8 mouse cellular contexts compared by ENCODE assay signal in the genomic region with DNA sequence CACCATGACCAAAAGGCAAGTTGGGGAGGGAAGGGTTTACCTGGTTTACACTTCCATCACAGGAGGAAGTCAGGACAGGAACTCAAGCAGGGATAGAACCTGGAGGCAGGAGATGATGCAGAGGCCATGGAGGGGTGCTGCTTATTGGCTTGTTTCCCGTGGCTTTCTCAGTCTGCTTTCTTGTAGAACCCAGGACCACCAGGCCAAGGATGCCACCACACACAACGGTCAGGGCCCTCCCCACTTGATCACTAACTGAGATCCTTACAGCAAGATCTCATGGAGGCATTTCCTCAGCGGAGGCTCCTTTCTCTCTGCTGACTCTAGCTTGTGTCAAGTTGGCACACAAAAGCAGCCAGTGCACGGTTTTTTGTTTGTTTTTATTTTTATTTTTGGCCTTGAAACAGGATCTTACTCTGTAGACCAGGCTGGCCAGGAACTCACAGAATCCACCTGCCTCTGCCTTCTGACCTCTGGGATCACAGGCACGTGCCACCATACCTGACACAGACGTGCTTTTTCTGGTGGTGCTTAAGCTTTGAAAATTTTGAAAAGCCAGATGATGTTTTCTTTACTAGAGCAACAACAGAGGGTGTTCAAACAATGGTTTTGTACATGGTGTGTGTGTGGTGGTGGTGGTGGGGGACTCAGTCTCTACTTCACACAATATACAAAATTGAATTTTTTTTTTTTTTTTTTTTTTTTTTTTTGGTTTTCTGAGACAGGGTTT. TPM values are rescaled to one million over a fixed set of nuclear protein-coding genes. Genes with fewer than 3 reads are reported as not detected.
DNase-seq lines count a peak whose midpoint lies in the region; ATAC-seq and TF ChIP-seq lines count a peak whose summit lies in the region.

A gene (minus strand): TSS at position 375 of the 730 bp plus-strand sequence.

- peaks cover 7% of the 10 kb centered on the region for H3K4me1 ChIP-seq in ES-Bruce4 (ENCODE audit: control insufficient read depth, insufficient read depth, low read length)
- peaks cover 17% of the 10 kb centered on the region for H3K4me1 ChIP-seq in stomach, embryonic 15.5 days
- H3K4me1 ChIP-seq in thymus, adult 2 months (replicated peaks; ENCODE audit: control insufficient read depth, insufficient read depth, low read length) = peaks cover 3% of the 10 kb centered on the region; the same call in 1 of the 2 replicates

- H3K9me3 ChIP-seq in ES-Bruce4 (replicated peaks; ENCODE audit: control insufficient read depth, insufficient read depth, low read length, poor library complexity, severe bottlenecking) = no peaks in the 10 kb centered on the region
- no peaks in the 10 kb centered on the region for H3K9me3 ChIP-seq in stomach, embryonic 15.5 days

- ATAC-seq in stomach, embryonic 15.5 days (ENCODE audit: insufficient read depth, low FRiP score, low read depth) = no peak

- no peaks in the 10 kb centered on the region; the same call in 1 of the 2 replicates for H3K27me3 ChIP-seq in ES-Bruce4 (ENCODE audit: control insufficient read depth, insufficient read depth, low read length, poor library complexity, severe bottlenecking)
- no peaks in the 10 kb centered on the region for H3K27me3 ChIP-seq in stomach, embryonic 15.5 days (replicated peaks)
- H3K27me3 ChIP-seq in thymus, adult 2 months (ENCODE audit: control insufficient read depth, insufficient read depth, low read length) = peaks cover 2% of the 10 kb centered on the region; the same call in 1 of the 2 replicates

- intact Hi-C loops in left cerebral cortex, postnatal 36 days (cut with DNase I) = no loop called here

- no peak for DNase-seq in frontal cortex, adult 2 months (ENCODE audit: extremely low spot score in 1 of 2, low spot score in 1 of 2)
- DNase-seq in frontal cortex, postnatal 10 days (ENCODE audit: low spot score in 2 of 2) = no peak
- DNase-seq in gastrocnemius, adult 18-20 months (ENCODE audit: low spot score) = no peak
- DNase-seq in left cerebral cortex, postnatal 36 days (ENCODE audit: low spot score in 2 of 2) = no peak
- DNase-seq in right cerebral cortex, adult 2 months (ENCODE audit: low spot score in 2 of 2) = no peak
- DNase-seq in thymus, adult 2 months = no peak

- H3K4me3 ChIP-seq in ES-Bruce4 (ENCODE audit: low read depth, low read length) = peak within 1 kb of the TSS; percentile 80
- H3K4me3 ChIP-seq in stomach, embryonic 15.5 days (replicated peaks) = peak within 1 kb of the TSS; percentile 68
- H3K4me3 ChIP-seq in thymus, adult 2 months (ENCODE audit: control insufficient read depth, insufficient read depth, low read length) = no peak within 1 kb of the TSS

- no peak for TF ChIP-seq EP300 in ES-Bruce4 (IDR thresholded peaks at IDR 0.05; ENCODE audit: insufficient read depth, low read depth, low read length)

- TF ChIP-seq POLR2A in ES-Bruce4 (IDR thresholded peaks at IDR 0.05; ENCODE audit: insufficient read depth, low read length) = no peak
- no peak for TF ChIP-seq POLR2A in thymus, adult 2 months (IDR thresholded peaks at IDR 0.05; ENCODE audit: control insufficient read depth, extremely low read depth, insufficient read depth, low read length, poor library complexity)

- H3K4me2 ChIP-seq in stomach, embryonic 15.5 days = peak within 1 kb of the TSS; percentile 93

- no peak within 1 kb of the TSS for H3K9ac ChIP-seq in ES-Bruce4 (ENCODE audit: low read depth, poor library complexity, severe bottlenecking)
- no peak within 1 kb of the TSS for H3K9ac ChIP-seq in stomach, embryonic 15.5 days

- H3K27ac ChIP-seq in ES-Bruce4 (ENCODE audit: insufficient read depth, low read length) = no peak within 1 kb of the TSS
- H3K27ac ChIP-seq in stomach, embryonic 15.5 days = peak within 1 kb of the TSS; percentile 81
- no peak within 1 kb of the TSS for H3K27ac ChIP-seq in thymus, adult 2 months (ENCODE audit: control insufficient read depth, insufficient read depth, low read length)

- TF ChIP-seq CTCF in ES-Bruce4 (IDR thresholded peaks at IDR 0.05; ENCODE audit: low read depth, low read length) = no peak
- no peak for TF ChIP-seq CTCF in thymus, adult 2 months (IDR thresholded peaks at IDR 0.05; ENCODE audit: borderline replicate concordance, control insufficient read depth, extremely low read depth, insufficient read depth, low read length, poor library complexity)

- no peaks in the 10 kb centered on the region for H3K36me3 ChIP-seq in ES-Bruce4 (ENCODE audit: control insufficient read depth, insufficient read depth, low read length, poor library complexity, severe bottlenecking)
- no peaks in the 10 kb centered on the region for H3K36me3 ChIP-seq in stomach, embryonic 15.5 days
- H3K36me3 ChIP-seq in thymus, adult 2 months (ENCODE audit: control insufficient read depth, insufficient read depth, low read length) = no peaks in the 10 kb centered on the region

- WGBS in stomach, embryonic 15.5 days = 71% methylated on average over 6 of the region's 6 CpGs
- WGBS in thymus, adult 2 months = 88% methylated on average over 6 of the region's 6 CpGs

RNA-seq across cellular contexts. Expression of the gene that starts here (rescaled TPM):
- polyA plus RNA-seq in frontal cortex, adult 2 months (2012; rRNA removed) = 47.6 and 51.0 TPM in 2 replicates
- polyA plus RNA-seq in ES-Bruce4 (2011; ENCODE audit: insufficient read depth, insufficient read length, low read depth, missing spikeins) = 3.8 and 6.3 TPM in 2 replicates
- 10 to 100 TPM; 15.7 to 24.5 TPM for total RNA-seq in gastrocnemius, adult 18-20 months (2021)
- total RNA-seq in left cerebral cortex, postnatal 36 days (2021) = 10 to 100 TPM; 69.0 to 85.2 TPM
- polyA plus RNA-seq in stomach, embryonic 15.5 days (2015; fragmentation: Nextera tagmentation; extraction: Ambion mirVana) = 7.2 and 9.0 TPM in 2 replicates
- 0.28 and 0.50 TPM in 2 replicates for polyA plus RNA-seq in thymus, adult 2 months (2012; rRNA removed)
